Mouse (Mus musculus) erythroblast, embryonic 14.5 days (primary cell): Measurements from ENCODE around the gene Lrrc25.

Source experiments
- GATA1 ChIP-seq: IDR thresholded peaks from 2 replicates; pipeline ENCODE4 v1.6.1; 2012; ENCODE audit warnings: low read length, inconsistent platforms, mixed read lengths
- TAL1 ChIP-seq: IDR thresholded peaks from 3 replicates; pipeline ENCODE4 v1.6.1; 2012; ENCODE audit warnings: low read length, inconsistent platforms, mixed read lengths

GRCm38 (mm10) chr8:70602139-70602811 is 13.7 kb upstream of the Lrrc25 start:
- no peak for TF ChIP-seq GATA1
- no peak for TF ChIP-seq TAL1
